Mouse (Mus musculus) right cerebral cortex, postnatal 10 days (tissue): ENCODE results near the gene Tedc1.
"Not testable (repeated sequence)": the region's sequence is repeated elsewhere in the genome, so short reads cannot be mapped to it uniquely, and the experiment has no call there.

Experiments used
- DNase-seq, 2 experiments: peaks; one replicate each; pipeline ENCODE4 v3.0.0; 2021; ENCODE audit warnings: low spot score in 2 of 2

Tedc1 gene

DNA sequence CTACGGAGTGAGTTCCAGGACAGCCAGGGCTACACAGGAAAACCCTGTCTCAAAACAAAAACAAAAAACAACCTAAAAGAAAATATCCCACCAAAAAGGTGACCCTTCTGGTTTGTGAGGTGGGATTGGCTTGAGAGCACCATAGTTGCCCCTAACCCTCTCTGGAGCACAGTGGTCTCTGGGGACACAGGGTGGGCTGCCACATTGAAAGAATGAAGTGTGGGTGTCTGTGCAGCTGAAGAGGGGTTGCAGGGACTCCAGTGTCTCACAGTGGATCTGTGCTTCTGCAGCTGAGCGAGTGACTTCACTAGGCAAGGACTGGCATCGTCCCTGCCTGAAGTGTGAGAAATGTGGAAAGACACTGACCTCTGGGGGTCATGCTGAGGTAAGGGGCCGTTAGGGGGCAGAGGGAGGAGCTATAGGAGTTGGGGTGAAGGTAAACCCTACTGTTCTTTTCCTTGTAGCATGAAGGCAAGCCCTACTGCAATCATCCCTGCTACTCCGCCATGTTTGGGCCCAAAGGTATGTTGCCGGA lies 3.2 kb upstream of the Tedc1 start:
- DNase-seq, result peak in 1 of 2 experiments; percentile 20

- peak in 1 of 2 experiments; percentile 29 for DNase-seq
Measured at GRCm38 (mm10) chr12:113153971-113154370, 2.2 kb upstream of the Tedc1 start.

DNA sequence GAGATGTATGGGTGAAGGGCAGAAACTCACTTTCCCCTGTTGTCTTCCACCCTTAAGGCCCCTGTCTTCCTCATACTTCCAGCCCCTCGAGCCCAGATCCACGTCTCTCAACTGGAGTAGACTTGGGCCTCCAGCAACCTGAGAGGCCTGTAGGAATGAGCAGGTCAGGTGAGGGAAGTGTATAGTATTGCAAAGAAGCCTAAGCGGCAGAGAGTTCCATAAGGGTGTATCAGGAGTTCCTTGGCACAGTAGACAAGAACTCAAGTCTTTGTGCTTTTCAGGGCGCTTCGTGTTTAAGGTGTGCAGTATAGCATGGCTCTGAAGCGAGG lies 1.5 kb upstream of the Tedc1 start:
- DNase-seq, result no peak

- peak; percentile 55 to 67 for DNase-seq
Measured at GRCm38 (mm10) chr12:113155076-113155771, 997 bp upstream of the Tedc1 start.

DNA sequence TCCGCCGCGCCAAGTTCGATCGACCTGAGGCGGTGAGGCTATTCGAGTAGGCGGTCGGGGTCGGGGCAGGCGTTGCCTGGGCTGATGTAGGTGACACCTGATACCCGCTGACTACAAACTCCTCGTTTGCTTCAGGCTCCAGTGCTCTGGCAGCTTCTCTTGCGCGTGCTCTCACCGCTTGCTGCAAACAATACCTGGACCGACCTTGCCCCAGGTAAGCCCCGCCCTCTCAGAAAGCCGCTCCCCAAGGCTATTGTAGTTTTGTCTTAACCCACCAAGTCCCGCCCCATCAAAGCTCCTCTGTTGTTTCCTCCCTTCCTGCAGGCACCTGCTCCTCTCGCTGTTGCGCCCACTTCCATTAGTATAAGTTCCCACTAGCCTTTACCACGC lies 314 bp downstream of the Tedc1 start:
- no peak for DNase-seq

DNA sequence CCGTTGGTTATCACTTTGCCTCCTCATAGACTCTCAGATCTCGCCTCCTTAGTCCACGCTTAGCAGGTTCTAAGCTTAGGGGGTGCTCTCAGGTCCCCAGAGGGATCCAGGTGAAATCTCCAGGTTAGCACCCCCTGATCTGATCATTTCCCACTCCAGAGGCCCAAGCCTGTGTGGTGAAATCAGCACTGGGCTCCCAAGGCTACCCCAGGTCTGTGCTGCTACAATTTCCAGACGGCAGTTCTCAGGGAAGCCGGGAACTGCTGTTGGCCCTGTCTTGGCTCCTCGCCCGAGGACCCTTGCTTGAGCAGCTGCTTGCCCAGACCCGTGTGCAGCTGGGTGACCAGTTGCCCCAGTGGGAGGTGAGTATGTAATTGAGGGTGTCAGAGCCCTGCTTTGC lies 781 bp downstream of the Tedc1 start:
- DNase-seq, result peak; percentile 51 to 55

DNA sequence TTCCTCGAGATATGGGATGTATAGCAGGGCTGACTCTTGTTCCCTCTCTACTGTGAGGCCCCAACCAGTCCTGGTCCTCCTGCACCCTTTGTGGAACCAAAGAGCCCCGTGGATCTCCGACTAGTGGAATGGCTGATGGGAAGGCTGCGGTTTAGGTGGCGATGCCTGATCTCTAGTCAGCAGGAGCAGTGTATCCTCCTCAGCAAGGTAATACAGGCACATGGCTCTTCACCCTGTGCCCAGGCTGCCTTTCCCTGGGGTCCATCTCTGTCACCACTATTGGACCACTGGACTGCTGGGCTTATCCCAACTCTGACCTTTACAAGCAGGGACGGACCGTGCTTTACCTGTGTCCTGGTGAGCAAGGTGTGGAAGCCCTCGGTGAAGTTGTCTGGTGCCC lies 1.3 kb downstream of the Tedc1 start:
- DNase-seq, result no peak

DNA sequence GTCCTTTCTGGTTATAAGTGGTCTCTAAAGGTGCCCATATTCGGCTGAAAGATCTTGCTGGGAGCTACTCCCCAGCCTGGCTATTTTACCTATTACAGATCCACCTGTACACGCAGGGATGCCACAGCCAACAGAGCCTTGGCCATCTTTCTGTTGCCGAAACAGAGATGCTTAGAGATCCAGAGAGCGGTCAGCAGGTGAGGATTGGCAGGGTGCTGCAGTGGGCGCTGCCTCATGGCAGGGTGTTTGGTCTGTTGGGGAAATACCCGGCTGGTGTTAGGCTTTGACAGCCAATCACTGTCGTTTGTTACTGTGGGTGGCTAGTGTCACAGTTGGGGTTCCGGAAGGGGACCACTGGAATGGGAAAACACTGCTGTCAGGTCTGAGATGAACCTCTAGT lies 1.8 kb downstream of the Tedc1 start:
- DNase-seq, result no peak

DNA sequence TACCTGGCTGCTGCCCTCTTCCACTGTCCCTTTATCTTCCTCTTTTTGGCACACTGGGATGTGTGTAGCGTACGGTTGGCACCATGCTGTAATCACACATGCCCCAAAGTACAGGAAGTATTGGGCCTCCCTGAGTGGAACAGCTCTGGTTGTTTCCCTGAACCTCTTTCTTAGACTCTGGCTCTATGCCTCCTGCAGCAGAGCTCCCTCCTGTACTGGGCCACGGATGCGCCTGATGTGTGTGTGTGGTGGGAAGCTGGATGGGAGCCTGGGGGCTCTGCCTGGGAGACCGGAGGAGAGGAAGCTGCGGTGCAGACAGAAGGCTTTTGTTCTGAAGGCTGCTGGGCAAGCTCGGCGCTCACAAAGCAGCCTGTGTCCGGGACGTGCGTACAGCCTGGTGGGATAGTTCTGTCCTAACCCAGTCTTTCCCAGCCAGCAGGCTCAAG lies 7.4 kb downstream of the Tedc1 start:
- peak; percentile 78 to 87 for DNase-seq

DNA sequence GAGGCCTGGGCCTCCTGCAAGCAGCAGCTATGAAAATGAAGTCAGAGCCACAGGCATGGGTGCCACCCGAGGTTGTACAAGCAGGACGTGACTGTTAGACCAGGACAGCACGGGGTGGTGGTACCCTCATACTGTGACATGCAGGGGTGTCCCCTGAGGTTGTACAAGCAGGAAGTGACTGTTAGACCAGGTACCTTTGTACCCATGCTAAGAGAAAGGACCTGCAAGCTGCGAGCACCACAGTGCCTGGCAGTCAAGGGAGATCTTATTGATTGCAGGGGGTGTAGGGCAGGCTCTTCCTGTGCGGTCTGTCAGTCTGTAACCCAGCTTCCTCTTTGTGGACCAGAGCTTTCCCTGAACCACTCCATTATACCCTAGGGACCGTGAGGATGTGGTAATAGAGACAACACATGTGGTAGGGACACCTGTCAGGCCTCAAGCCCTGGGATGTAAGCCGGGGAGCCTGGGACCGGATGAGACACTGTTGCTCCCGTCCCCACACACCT lies 11.9 kb downstream of the Tedc1 start:
- DNase-seq, result no peak

GRCm38 (mm10) chr12:113176960-113177725 lies 20.9 kb downstream of the Tedc1 start:
- no peak for DNase-seq

DNA sequence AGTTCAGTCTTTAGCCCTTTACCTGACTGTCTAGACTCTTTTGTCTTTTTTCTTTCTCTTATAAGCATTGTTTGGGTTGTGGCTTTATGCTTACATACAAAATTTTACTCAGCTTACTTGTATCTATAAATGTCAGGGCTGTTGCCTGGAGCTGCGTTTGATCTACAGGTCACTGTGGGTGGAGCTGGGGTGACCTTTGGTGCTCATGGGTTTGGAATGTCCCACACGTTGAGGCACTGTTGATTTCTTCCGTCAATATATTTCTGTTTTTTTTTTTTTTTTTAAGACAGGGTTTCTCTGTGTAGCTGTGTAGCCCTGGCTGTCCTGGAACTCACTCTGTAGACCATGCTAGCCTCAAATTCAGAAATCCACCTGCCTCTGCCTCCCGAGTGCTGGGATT lies 24.8 kb downstream of the Tedc1 start:
- DNase-seq, result no peak

DNA sequence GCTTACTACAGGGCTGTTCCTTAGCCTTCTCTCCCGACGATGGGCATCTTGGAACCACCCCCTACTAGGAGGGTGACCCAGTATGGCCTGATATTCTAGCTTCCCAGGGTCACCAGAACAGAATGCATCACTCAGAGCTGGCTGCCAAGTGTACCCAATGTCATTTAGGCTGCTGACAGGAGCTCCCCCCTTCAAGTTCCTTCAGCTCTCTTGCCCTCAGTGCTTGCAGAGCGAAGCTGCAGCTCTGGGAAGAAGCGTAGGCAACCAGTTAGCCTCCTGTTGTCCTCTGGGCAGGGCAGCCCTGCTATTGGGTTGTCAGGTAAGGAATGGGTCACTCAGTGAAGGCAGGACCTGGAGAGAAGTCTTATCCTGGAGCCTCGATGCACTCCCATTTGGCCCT lies 28.7 kb downstream of the Tedc1 start:
- DNase-seq, result no peak

GRCm38 (mm10) chr12:113185442-113186291 lies 29.4 kb downstream of the Tedc1 start, which contains the start of gene Tmem121:
Gene Tmem121, plus strand, starts transcription at chr12:113185930.
- DNase-seq, result peak; percentile 65 to 67

DNA sequence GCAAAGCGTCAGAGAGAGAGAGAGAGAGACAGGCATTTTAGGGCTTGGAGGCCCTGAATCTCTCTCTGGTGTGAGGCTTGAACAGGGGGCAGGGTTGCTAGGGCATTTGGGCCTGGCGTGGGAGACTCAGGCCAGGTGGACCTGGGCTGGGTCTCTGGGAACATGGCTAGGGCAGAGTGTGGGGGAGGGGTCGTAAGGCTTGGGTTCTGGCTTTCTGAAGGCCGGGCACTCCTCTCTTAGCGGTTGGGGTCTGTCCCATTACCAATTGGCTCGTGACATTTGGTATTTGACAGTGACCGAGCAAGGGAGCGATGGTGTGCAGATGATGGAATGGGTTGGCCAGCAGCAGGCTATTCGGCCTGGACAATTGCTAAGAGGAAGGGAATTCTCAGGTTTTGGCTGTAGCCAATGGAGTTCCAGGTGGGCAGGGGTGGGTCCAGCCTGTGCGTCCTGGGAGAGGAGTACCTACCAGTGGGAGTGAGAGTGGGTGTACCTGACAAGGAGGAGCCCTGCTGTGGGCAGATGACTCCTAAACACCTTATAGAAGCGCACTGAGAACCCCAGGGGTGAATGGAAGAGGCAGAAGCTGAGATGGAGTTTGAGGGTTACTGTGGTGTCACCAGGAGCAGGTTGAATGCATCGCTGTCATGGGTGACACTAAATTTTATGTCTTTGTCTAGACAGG lies 30.2 kb downstream of the Tedc1 start:
- DNase-seq, result no peak

DNA sequence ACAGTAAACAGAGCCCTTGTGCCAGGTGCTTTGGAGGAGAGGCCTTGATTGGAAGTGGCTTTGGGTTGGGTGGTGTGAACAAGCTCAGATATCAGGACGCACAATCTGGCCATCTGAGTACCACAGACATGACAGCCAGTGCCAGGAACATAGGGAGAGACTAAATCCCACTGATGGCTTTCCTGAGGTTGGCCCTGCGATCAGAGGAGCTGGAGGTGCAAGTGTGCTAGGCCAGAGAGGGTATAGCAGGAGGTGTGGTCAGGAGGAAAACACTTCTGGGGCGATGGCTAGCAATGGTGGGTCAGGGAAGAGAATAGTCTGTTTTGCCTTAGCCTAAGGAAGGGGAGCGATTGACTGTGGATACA lies 30.8 kb downstream of the Tedc1 start:
- no peak for DNase-seq

DNA sequence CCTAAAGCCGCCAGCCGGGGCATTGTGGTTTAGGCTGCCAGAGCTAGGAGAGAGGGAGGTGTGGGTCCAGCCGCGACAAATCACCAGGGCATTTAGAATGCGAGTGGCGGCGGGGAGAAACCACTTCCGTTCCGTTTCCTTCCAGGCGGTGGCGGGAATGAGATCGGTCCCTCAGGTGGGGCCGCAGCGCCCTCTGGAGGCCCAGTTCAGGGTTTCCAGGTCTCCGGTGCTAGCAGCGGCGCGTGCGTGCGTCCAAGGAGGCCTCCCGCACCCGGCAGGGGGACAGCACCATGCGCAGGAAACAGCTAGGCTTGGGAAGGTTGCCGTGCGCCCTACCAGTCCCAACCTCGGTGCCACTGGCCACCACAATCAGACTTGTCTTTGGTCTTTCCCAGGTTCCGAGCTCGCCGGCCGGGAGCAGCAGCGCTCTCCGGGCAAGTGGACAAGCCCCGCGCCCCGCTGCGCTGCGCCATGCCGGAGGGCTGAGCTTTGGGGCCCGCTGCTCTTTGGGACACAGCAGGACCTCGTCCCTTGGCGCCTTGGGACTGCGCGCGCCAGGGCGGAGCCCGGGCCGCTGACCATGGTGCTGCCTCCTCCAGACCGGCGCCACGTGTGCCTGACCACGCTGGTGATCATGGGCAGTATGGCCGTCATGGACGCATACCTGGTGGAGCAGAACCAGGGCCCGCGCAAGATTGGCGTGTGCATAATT lies 31.5 kb downstream of the Tedc1 start:
- peak; percentile 93 to 96 for DNase-seq

DNA sequence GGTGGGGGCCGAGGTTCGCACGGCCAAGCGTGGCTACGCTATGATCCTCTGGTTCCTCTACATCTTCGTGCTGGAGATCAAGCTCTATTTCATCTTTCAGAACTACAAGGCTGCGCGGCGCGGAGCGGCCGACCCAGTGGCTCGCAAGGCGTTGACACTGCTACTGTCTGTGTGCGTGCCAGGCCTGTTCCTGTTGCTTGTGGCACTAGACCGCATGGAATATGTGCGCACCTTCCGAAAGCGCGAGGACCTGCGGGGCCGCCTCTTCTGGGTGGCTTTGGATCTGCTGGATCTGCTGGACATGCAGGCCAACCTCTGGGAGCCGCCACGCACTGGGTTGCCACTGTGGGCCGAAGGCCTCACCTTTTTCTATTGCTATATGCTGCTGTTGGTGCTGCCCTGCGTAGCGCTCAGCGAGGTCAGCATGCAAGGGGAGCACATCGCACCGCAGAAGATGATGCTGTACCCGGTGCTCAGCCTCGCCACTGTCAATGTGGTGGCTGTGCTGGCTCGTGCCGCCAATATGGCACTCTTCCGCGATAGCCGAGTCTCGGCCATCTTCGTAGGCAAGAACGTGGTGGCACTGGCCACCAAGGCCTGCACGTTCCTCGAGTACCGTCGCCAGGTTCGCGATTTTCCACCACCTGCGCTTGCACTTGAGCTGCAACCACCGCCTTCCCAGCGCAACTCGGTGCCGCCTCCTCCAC lies 32.3 kb downstream of the Tedc1 start:
- DNase-seq, result peak in 1 of 2 experiments; percentile 52

GRCm38 (mm10) chr12:113193423-113193822 lies 37.2 kb downstream of the Tedc1 start:
- DNase-seq, result no peak

DNA sequence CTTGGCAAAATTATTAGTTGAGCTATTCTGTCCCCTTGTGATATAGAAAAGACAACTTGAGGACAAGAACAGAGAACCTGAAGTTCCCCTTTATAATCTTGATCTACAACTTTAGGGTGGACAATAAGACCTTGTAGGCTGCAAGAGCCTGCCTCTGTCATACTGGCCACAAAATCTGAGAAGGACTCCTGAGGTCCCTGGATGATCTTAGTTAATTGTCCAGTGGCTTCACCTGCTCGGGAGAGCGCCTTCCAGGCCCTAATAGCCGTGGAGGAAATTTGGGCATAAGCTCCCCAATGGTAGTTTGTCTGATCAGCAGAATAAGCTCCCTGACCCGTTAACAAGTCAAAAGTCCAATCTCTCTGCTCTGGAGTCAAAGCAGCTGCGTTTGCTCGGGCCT lies 42.9 kb downstream of the Tedc1 start:
- DNase-seq, result not testable (repeated sequence)
